Mouse (Mus musculus) T-helper 17 cell (primary cell): Measurements from ENCODE around the gene Tspan1.

Experiments used
- in situ Hi-C, 2 experiments: fragments of 300-600 bp; cut with MboI, MseI; formaldehyde crosslinking; loops; 1 replicate in 1 of 2; 2 replicates in 1 of 2; pipeline ENCODE4 v1.15.1; 2025; ENCODE audit warnings: high pct_unique_total_duplicates in 2 of 2

Tspan1 gene

GRCm38 (mm10) chr4:116168617-116169352 is 1.4 kb upstream of the Tspan1 start:
- in situ Hi-C loops: no loop called here

DNA sequence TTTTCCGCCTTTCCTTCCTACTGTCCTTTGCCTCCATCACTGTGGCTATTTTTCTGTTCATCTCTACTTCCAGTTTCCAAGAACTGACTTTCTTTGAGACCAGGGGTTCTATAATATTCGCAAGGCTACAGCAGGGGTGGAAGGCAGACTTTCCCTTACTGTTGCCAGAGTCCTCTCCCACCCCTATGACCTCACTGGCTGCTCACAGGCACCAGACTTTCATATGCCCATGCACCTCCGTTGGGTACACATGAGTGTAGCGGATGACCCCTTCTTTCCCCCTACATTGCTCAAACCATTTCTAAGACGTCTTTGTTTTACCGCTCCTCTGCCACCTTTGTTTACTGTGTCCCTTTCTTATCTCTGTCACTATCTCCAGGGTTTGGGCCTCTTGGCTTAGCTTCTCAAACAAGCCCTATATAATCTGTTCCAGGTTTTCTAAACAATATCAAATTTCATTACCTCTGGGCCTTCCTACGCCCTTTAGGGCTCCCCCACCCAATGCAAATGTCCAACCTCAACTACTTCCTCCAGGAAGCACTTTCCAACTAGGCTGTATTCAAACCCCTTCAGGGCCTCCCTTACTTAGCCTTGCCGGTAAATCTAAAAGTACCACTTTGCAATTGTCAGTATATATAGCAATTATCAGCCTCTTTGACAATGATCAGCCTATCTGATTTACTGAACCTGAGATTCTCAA is 1.5 kb downstream of the Tspan1 start:
- in situ Hi-C loops: no loop called here

DNA sequence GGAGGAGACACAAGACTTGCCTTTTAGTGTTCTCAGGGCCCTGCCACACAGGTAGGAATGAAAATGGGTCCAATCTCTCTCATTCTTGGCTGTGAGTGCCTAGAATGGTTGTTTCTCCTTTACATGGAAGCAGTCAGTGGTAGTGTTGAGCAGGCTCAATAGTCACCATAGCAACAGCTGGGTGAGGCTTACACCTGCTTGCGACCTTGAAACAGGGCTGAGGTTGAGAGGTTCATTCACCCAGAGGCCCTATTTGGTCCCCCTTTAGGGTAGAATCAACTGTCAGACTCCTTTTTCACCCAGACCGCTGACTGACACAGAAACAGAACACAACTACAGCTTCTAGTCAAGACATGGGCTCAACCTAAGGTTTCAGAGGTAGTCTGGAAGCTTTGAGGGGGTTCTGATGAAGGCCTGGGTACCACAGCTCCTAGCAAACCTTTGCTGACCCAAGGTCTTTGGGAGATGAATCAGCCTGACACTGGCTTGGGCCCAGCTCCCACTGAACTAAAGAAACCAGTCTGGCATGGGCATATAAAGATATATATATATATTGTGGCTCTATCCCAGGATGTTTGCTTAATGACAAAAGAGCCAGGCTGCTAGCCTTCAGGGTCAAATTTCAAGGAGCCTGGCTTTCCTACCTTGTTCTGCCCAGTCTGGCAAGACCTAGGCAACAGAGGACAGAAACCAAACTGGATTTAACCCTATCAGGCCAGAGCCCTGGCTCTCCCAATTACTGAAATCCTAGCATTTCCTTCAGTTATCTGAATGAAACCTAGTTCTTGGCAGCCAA is 2.4 kb downstream of the Tspan1 start:
- in situ Hi-C loops: no loop called here

DNA sequence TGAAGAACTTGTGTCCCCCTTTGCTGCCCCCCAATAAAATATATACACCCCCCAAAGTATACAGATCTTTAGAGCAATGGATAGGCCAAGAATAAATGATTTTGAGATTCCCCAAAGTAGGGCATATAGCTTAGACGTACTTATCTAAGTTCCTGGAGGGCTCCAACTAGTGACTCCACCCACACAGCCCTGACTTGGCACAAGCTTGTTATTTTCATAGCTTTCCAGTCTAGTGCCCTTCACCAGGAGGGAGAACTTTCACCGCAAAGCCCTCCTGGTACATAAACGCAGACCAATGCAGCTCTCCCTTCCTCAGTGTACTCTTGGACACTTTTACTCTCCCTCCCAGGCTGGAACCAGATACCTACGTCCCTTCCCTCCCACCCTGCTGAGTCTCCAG is 5.3 kb downstream of the Tspan1 start:
- in situ Hi-C loops: no loop called here

DNA sequence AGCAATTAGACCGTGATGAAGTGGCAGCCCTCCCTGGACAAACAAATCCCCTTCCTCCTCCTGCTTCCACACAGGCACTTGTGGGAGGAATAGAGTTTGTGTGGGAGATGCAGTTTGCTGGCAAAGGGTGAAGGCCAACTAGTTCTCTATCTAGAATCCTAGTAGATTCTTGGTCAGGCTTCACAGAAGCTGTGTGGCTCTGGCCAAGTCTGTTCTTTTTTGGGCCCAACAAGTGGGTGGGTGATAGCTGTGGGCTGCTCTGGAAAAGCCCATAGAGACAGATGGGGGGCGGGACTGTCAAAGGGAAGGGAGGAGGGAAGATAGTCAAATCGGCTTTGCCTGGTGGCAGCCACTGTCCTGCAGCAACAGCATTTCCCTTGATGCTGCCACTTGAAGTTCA is 6.6 kb downstream of the Tspan1 start:
- in situ Hi-C loops: no loop called here

- in situ Hi-C loops: no loop called here
Measured at GRCm38 (mm10) chr4:116159912-116160311, 7.5 kb downstream of the Tspan1 start.

DNA sequence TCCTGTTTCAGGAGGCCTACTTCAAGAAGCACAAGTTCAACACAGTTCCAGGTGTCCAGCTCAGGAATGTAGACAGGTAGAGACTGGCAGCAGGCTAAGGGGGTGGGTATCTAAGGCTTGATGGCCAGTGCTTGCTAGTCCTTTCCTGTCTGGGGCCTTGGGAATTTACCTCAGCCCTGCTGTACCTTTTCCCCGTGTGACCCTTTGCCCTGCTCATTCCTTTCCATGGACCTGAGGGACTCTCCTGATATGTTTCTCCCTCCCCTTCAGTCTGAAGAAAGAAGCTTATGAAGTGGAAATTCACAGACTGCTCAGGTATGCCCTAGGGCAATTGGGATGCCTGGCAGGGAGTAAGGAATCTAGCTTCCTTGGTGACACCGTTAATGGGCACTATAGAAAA is 9.5 kb downstream of the Tspan1 start:
- in situ Hi-C loops: no loop called here

DNA sequence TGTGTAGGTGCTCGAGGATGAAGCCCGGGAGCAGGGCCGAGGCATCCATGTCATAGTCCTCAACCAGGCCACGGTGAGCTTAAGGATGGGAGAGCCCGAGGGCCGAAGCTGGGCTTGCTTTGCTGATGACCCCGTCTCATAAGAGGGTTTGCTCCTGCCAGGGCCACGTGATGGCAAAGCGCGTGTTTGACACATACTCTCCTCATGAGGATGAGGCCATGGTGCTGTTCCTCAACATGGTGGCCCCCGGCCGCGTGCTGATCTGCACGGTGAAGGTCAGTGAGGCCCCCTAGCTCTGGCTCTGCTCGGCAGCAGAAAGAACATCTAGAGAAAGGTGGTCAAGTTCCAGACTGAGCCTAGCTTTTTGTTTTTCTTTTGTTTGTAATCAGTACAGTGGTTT is 14.7 kb downstream of the Tspan1 start:
- in situ Hi-C loops: no loop called here

- in situ Hi-C loops: no loop called here
Measured at GRCm38 (mm10) chr4:116151238-116151637, 16.2 kb downstream of the Tspan1 start, which contains the start of gene Lurap1. TSS of gene Lurap1 (minus strand) at chr4:116151338.

GRCm38 (mm10) chr4:116150862-116151221 is 16.6 kb downstream of the Tspan1 start:
- in situ Hi-C loops: no loop called here

DNA sequence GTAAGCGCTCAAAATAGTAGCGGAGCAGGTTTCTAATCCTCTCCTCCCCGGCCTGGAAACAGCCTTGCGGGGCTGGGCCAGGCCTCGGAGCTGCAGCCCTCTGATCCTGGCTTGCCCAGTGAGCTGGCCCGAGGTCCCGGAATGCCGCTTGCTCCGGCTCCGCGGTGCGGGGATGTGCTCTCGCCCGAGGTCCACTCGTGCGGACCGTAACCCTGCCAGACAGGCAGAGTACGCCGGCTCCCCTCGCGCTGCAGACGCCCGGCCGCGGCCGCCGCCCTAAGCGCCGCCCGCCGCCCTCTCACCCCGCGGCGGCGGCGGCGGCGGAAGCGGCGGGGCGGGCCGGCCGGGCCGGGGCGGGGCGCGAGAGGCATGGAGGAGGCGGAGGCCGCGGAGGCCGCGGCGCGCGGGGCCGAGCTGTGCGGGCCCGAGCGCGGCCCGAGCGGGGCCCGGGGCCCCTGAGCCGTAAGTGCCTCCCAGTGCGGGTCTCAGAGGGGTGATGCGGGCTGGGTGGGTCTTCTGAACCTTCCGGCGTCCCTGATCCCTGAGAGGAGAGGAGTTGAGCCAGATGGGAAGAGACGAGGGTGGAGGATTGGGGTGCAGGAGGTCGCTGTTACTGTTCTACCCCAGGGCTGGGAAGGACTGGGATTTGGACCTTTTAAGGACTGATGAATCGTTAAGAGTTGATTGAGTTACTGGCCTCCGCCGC is 17.1 kb downstream of the Tspan1 start:
- in situ Hi-C loops: no loop called here

- in situ Hi-C loops: no loop called here
Measured at GRCm38 (mm10) chr4:116149812-116150155, 17.6 kb downstream of the Tspan1 start.

DNA sequence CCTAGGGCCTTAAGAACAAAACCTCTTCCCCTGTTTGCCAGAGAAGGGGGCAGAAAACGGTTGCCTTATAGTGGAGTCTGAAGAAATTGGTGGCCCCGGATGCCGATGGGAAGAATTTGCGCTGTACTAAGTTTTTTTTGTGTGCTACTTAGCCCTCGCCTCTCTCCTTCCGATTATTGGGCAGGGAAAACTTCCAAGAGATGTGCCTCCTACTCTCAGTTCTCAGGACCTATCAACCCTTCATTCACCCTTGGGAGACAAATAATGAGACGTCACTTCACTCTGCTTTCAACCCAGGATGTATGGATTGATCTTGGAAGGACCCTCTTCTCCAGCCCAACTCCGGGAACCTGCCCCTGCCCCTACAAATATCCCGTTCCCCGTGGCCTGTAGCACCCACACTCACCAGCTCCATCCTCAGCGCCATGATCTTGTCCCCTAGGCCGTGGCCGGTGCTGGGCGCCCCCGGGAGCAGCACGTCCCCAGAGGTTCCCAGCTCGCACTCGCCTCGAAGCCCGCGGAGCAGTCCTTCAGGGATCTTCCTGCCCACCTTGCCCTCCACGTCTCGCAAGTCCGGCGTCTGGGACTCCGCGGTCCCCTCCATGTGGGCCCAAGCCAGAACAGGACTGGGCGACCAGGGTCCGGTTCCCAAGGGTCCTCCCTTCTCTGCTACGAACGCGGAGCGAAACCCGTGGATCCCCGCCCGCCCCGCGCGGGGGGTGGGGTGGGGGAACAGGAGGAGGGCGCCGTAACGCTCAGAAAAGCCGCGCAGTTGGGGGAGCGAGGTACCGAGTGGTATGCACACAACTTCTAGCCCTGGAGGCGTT is 23.3 kb downstream of the Tspan1 start:
- in situ Hi-C loops: no loop called here

GRCm38 (mm10) chr4:116143317-116143811 is 24.0 kb downstream of the Tspan1 start:
- in situ Hi-C loops: no loop called here

- in situ Hi-C loops: no loop called here
Measured at GRCm38 (mm10) chr4:116142269-116142668, 25.1 kb downstream of the Tspan1 start.

DNA sequence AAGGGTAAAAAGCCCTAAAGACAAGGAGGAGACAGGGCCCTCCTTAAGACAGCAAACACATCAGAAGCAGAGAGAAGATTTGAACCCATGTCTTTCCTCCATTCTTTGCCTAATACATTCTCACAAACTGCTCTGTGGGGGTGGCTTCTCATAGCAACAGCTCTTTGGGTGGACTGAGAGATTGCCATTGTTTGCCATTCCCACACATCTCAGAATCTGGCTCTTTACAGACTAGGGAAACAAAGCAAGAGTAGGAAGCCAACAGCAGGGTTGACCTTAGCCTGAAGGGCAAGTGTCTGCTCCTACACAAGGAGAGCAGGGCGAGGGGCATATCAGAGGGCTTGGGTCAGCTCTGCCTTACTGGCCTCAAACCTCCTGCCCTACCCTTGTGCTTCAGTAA is 25.7 kb downstream of the Tspan1 start:
- in situ Hi-C loops: no loop called here

DNA sequence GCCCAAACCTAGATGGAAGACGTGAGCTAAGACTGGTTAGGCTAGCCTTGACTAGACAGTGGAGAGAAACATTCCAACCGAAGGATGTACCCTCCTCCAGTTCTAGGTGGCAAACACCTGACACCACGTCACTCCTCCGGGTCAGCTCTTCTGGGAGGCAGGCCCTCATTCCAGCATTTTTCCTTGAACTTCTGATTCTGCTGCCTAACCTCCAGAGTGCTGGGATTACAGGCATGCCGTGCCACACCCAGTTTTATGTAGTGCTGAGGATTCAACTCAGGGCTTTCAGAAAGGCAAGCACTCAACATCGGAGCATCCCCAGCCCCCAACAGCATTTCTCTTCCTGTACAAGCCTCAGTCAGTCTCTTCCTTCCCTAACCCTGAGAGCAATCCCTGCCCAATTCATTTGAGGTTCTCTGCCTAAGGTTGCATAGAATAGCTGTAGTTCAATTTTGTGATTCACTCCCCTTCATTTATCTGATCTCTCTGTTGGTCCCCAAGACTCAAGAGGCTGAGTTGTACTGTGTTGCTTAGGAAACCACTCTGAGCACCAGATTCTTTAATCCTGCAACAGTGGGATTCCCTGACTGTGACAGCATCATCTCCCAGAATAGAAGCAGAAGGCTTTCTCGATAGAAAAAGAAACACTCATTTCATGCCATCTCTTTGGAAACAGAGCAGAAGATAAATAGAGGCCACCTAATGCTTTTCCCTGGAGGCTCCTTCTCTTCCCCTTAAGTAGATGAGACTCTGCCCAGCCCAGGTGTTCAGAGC is 26.4 kb downstream of the Tspan1 start:
- in situ Hi-C loops: no loop called here

DNA sequence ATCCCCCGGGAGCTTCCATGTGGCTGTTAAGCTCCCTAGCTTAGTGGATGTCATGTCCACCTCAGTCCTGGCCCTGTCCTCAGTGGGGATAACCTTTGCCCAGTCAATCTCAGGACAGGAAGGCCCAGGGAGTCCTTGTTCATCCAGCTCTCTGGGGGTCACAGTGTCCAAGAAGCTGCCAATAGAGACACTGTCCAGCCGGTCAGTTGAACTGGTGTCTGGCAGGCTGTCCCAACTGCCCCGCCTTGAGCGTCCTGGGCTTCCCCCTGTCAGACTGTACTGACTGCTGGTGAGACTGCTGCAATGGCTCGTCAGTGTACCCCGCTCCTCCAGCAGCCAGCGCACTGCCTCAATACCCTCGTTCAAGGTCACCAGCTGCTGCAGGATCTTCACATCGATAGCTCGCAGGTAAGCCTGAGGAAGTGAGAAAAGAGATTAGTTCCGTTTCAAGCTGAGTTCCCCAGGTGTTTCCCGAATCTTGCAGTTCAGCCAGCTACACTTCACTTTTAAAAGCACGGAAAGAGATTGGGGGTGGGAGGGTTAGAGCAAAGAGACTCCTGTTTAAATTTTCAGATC is 29.9 kb downstream of the Tspan1 start:
- in situ Hi-C loops: no loop called here

DNA sequence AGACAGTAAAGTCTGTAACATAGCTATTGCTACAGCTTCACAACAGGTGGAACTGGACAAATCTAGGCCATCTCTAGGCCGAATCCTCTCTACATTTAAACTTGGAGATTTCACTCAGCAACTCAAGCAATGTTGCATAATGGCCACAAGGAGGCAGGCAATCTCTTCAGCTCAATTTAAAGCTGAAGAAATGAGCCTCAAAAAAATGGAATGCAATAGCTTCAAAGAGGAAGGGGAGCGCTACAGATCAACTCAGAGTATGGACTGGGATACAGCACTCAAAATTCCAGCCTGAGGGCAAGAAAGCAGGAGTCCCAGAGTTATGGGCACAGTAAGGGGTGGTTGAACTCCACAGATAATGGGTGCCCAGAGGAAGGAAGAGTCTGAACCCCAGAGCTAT is 32.4 kb downstream of the Tspan1 start:
- in situ Hi-C loops: no loop called here

DNA sequence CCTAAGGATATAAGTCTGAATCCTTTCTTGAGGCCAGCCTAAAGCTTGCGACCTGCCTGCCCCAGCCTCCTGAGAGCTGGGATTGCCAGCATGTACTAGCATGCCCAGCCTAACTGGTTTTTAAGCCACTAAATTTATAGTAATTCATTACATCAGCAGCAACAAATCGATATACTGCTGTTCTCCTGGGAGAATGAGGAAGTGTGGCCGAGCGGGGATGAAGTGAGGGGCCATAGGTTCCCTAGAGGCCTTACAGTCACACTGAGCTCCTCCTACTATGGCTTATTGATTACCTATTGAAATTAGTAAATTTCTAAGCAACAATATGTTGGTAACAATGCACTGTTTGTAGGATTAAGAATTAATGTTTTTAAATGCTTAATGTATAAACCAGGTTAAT is 34.3 kb downstream of the Tspan1 start:
- in situ Hi-C loops: no loop called here
